Mouse (Mus musculus): ENCODE measurements around the gene Hmcn1. TPM values are rescaled to one million over a fixed set of nuclear protein-coding genes. Genes with fewer than 3 reads are reported as not detected.

Gene Hmcn1
- polyA plus RNA-seq, 1 experiment, result 2.6 TPM

DNA sequence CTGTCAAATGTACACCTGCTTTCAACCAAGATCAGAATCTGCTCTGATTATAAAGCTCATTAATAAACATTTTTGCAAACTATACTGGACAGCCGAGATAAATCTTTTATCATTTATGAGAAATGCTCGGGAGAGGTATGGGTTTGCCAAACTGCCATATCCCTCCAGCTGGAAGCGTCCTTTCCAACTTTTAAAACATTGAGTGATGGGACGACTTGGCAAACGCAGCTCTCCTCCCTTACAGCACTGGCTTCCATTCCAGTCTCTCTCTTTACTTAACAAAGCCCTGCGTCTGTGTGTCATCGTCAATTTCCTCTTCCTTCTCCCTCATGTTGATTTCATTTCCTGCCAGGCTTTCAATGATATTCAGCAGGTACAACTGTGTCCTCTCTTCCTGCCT, 114.8 kb downstream of the Hmcn1 start:
- no peak overlapping the region for H3K4me3 ChIP-seq (ENCODE audit: low read depth, low read length)
- H3K27me3 ChIP-seq (ENCODE audit: control insufficient read depth, insufficient read depth, low read length), result no peaks in the 10 kb centered on the region
- no peak overlapping the region for H3K27ac ChIP-seq (ENCODE audit: insufficient read depth, low read depth, low read length)
- WGBS, result 63% methylated on average over 7 of the region's 7 CpGs
- H3K4me1 ChIP-seq (ENCODE audit: control insufficient read depth, insufficient read depth, insufficient read length, low read length), result no peaks in the 10 kb centered on the region
- no peaks in the 10 kb centered on the region for H3K36me3 ChIP-seq (ENCODE audit: control insufficient read depth, insufficient read depth, low read length)
- TF ChIP-seq CTCF (IDR thresholded peaks at IDR 0.05; ENCODE audit: extremely low read depth, insufficient read length, insufficient replicate concordance, low read depth, low read length), result no peak
- no peak for TF ChIP-seq POLR2A (IDR thresholded peaks at IDR 0.05; ENCODE audit: low read depth, low read length)

GRCm38 (mm10) chr1:150877920-150878319, 115.3 kb downstream of the Hmcn1 start:
- Histone ChIP-seq H3K4me1 (ENCODE audit: control insufficient read depth, insufficient read depth, insufficient read length, low read length) (no peaks in the 10 kb centered on the region), H3K36me3 (ENCODE audit: control insufficient read depth, insufficient read depth, low read length) (no peaks in the 10 kb centered on the region), H3K27me3 (ENCODE audit: control insufficient read depth, insufficient read depth, low read length) (no peaks in the 10 kb centered on the region), H3K4me3 (ENCODE audit: low read depth, low read length) (no peak overlapping the region), H3K27ac (ENCODE audit: insufficient read depth, low read depth, low read length) (no peak overlapping the region)
- 66% methylated on average over 4 of the region's 4 CpGs for WGBS
- no peak for TF ChIP-seq CTCF (IDR thresholded peaks at IDR 0.05; ENCODE audit: extremely low read depth, insufficient read length, insufficient replicate concordance, low read depth, low read length)
- TF ChIP-seq POLR2A (IDR thresholded peaks at IDR 0.05; ENCODE audit: low read depth, low read length), result no peak

GRCm38 (mm10) chr1:150874025-150874424, 119.2 kb downstream of the Hmcn1 start:
- Histone ChIP-seq H3K4me1 (ENCODE audit: control insufficient read depth, insufficient read depth, insufficient read length, low read length) (no peaks in the 10 kb centered on the region), H3K4me3 (ENCODE audit: low read depth, low read length) (no peak overlapping the region), H3K27ac (ENCODE audit: insufficient read depth, low read depth, low read length) (no peak overlapping the region), H3K36me3 (ENCODE audit: control insufficient read depth, insufficient read depth, low read length) (no peaks in the 10 kb centered on the region), H3K27me3 (ENCODE audit: control insufficient read depth, insufficient read depth, low read length) (no peaks in the 10 kb centered on the region)
- 87% methylated on average over 5 of the region's 5 CpGs for WGBS
- no peak for TF ChIP-seq CTCF (IDR thresholded peaks at IDR 0.05; ENCODE audit: extremely low read depth, insufficient read length, insufficient replicate concordance, low read depth, low read length)
- TF ChIP-seq POLR2A (IDR thresholded peaks at IDR 0.05; ENCODE audit: low read depth, low read length), result no peak

GRCm38 (mm10) chr1:150873231-150873630, 120.0 kb downstream of the Hmcn1 start:
- no peak for TF ChIP-seq CTCF (IDR thresholded peaks at IDR 0.05; ENCODE audit: extremely low read depth, insufficient read length, insufficient replicate concordance, low read depth, low read length)
- TF ChIP-seq POLR2A (IDR thresholded peaks at IDR 0.05; ENCODE audit: low read depth, low read length), result no peak
- Histone ChIP-seq H3K27me3 (ENCODE audit: control insufficient read depth, insufficient read depth, low read length) (no peaks in the 10 kb centered on the region), H3K27ac (ENCODE audit: insufficient read depth, low read depth, low read length) (no peak overlapping the region), H3K4me3 (ENCODE audit: low read depth, low read length) (no peak overlapping the region), H3K36me3 (ENCODE audit: control insufficient read depth, insufficient read depth, low read length) (no peaks in the 10 kb centered on the region), H3K4me1 (ENCODE audit: control insufficient read depth, insufficient read depth, insufficient read length, low read length) (no peaks in the 10 kb centered on the region)
- 57% methylated on average over 6 of the region's 6 CpGs for WGBS

DNA sequence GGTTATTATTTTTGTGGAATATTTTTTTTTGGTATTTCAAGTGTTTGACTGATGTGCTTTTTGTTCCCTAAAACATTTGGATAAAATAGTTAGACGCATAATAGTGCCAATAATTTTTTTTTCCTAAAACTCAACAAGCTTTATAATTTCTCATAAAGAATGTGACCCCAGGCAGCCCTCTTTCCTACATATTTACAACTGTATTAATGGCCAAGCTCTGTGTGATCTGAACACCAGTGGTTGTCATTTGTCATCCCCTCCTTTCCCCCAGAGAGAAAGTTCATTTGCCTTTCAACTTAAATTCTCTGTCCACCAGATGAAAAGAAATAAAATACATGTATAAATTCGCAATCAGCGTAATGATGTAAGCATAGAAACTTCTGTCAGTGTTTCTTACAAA, 121.1 kb downstream of the Hmcn1 start:
- Histone ChIP-seq H3K4me3 (ENCODE audit: low read depth, low read length) (no peak overlapping the region), H3K36me3 (ENCODE audit: control insufficient read depth, insufficient read depth, low read length) (no peaks in the 10 kb centered on the region), H3K27me3 (ENCODE audit: control insufficient read depth, insufficient read depth, low read length) (no peaks in the 10 kb centered on the region), H3K27ac (ENCODE audit: insufficient read depth, low read depth, low read length) (no peak overlapping the region), H3K4me1 (ENCODE audit: control insufficient read depth, insufficient read depth, insufficient read length, low read length) (no peaks in the 10 kb centered on the region)
- WGBS, result 89% methylated on average over 3 of the region's 3 CpGs
- no peak for TF ChIP-seq CTCF (IDR thresholded peaks at IDR 0.05; ENCODE audit: extremely low read depth, insufficient read length, insufficient replicate concordance, low read depth, low read length)
- TF ChIP-seq POLR2A (IDR thresholded peaks at IDR 0.05; ENCODE audit: low read depth, low read length), result no peak

DNA sequence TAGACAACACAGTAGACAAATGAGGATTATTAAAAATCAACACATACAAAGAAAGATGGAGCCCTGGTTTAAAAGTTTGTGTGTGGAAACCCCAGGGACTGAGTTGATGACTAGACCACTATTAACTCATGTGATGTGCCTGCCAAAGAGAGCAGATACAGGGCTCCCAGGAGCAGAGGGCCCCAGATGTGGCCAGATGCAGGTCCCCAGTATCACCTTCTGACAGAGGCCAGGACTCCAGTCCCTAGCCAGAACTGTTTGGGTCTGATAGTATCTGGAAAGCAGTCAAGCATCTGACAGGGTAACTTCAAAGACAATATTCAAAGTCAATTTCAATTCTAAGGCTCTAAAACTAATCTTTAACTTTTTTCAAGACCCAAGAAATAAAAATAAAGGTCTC, 124.0 kb downstream of the Hmcn1 start:
- Histone ChIP-seq H3K27me3 (ENCODE audit: control insufficient read depth, insufficient read depth, low read length) (no peaks in the 10 kb centered on the region), H3K4me3 (ENCODE audit: low read depth, low read length) (no peak overlapping the region), H3K4me1 (ENCODE audit: control insufficient read depth, insufficient read depth, insufficient read length, low read length) (no peaks in the 10 kb centered on the region), H3K27ac (ENCODE audit: insufficient read depth, low read depth, low read length) (no peak overlapping the region), H3K36me3 (ENCODE audit: control insufficient read depth, insufficient read depth, low read length) (no peaks in the 10 kb centered on the region)
- no peak for TF ChIP-seq POLR2A (IDR thresholded peaks at IDR 0.05; ENCODE audit: low read depth, low read length)
- no peak for TF ChIP-seq CTCF (IDR thresholded peaks at IDR 0.05; ENCODE audit: extremely low read depth, insufficient read length, insufficient replicate concordance, low read depth, low read length)

GRCm38 (mm10) chr1:150866615-150867014, 126.6 kb downstream of the Hmcn1 start:
- TF ChIP-seq CTCF (IDR thresholded peaks at IDR 0.05; ENCODE audit: extremely low read depth, insufficient read length, insufficient replicate concordance, low read depth, low read length) (no peak), POLR2A (IDR thresholded peaks at IDR 0.05; ENCODE audit: low read depth, low read length) (no peak)
- no peaks in the 10 kb centered on the region for H3K27me3 ChIP-seq (ENCODE audit: control insufficient read depth, insufficient read depth, low read length)
- no peaks in the 10 kb centered on the region for H3K4me1 ChIP-seq (ENCODE audit: control insufficient read depth, insufficient read depth, insufficient read length, low read length)
- H3K36me3 ChIP-seq (ENCODE audit: control insufficient read depth, insufficient read depth, low read length), result no peaks in the 10 kb centered on the region
- no peak overlapping the region for H3K27ac ChIP-seq (ENCODE audit: insufficient read depth, low read depth, low read length)
- H3K4me3 ChIP-seq (ENCODE audit: low read depth, low read length), result no peak overlapping the region
- WGBS, result 21% methylated on average over 5 of the region's 5 CpGs

DNA sequence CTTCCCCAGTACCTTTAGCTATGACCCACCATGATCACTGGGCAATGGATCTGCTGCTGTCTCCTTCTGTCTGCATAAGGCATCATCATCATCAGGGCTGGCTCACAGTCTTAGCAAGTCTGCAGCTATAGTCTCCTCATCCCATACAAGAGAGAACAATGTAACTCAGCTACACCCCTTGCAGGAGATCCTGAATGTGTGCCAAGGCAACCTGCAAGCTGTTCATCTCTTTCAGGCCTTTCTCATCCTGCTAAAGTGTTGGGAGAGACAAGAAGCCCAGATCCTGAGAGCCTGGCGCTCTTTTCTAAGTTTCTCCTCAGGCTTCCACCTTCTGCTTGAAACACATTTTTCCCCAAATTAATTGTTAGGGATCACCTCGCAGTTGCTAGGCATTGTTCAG, 135.5 kb downstream of the Hmcn1 start:
- Histone ChIP-seq H3K4me1 (ENCODE audit: control insufficient read depth, insufficient read depth, insufficient read length, low read length) (no peaks in the 10 kb centered on the region), H3K27ac (ENCODE audit: insufficient read depth, low read depth, low read length) (no peak overlapping the region), H3K27me3 (ENCODE audit: control insufficient read depth, insufficient read depth, low read length) (no peaks in the 10 kb centered on the region), H3K4me3 (ENCODE audit: low read depth, low read length) (no peak overlapping the region), H3K36me3 (ENCODE audit: control insufficient read depth, insufficient read depth, low read length) (no peaks in the 10 kb centered on the region)
- TF ChIP-seq POLR2A (IDR thresholded peaks at IDR 0.05; ENCODE audit: low read depth, low read length), result no peak
- TF ChIP-seq CTCF (IDR thresholded peaks at IDR 0.05; ENCODE audit: extremely low read depth, insufficient read length, insufficient replicate concordance, low read depth, low read length), result no peak
- 85% methylated on average over 2 of the region's 2 CpGs for WGBS

Data from small intestine, adult 2 months (tissue).